ENCODE assay signal across 21 mouse cellular contexts in genomic region chr14:45837039-45837438, GRCm38 (mm10).
DNase-seq lines count a peak whose midpoint lies in the region; ATAC-seq and TF ChIP-seq lines count a peak whose summit lies in the region.
"Had no signal": no experiment of that assay in that cellular context is flagged by ENCODE, and none has a peak within 500 bp of the region (broad histone marks: within the 10 kb centered on the region; RNA-seq: fewer than 3 reads in every experiment).

No protein-coding gene starts in this region.

- H3K27me3 ChIP-seq in forebrain, postnatal 0 days (ENCODE audit: insufficient read depth, low read length): no peaks in the 10 kb centered on the region
- no peaks in the 10 kb centered on the region for H3K27me3 ChIP-seq in forebrain, embryonic 15.5 days
- H3K27me3 ChIP-seq in stomach, postnatal 0 days (ENCODE audit: control insufficient read depth, insufficient read depth, low read length): no peaks in the 10 kb centered on the region
- H3K27me3 ChIP-seq: hindbrain, embryonic 15.5 days; intestine, embryonic 15.5 days had no signal

- peak; percentile 25; the same call in 1 of the 2 replicates for ATAC-seq in forebrain, postnatal 0 days
- no peak for ATAC-seq in forebrain, embryonic 15.5 days (replicated peaks)
- no peak for ATAC-seq in stomach, postnatal 0 days (ENCODE audit: low FRiP score, low TSS enrichment)
- ATAC-seq: CD4-positive, CD25-positive, alpha-beta regulatory T cell, adult 4 months; intestine, embryonic 15.5 days had no signal

- no peaks in the 10 kb centered on the region for H3K9me3 ChIP-seq in forebrain, postnatal 0 days (ENCODE audit: low read length)
- H3K9me3 ChIP-seq in forebrain, embryonic 15.5 days: no peaks in the 10 kb centered on the region
- H3K9me3 ChIP-seq in stomach, postnatal 0 days (ENCODE audit: control insufficient read depth, low read length): no peaks in the 10 kb centered on the region
- H3K9me3 ChIP-seq: G1E; hindbrain, embryonic 15.5 days; intestine, embryonic 15.5 days had no signal

- TF ChIP-seq CTCF in forebrain, postnatal 0 days (IDR thresholded peaks at IDR 0.05; ENCODE audit: low read depth): no peak
- TF ChIP-seq CTCF in stomach, postnatal 0 days (IDR thresholded peaks at IDR 0.05; ENCODE audit: low read depth): no peak

- intact Hi-C loops in heart, postnatal 10 days (cut with DNase I): no loop called here

- H3K4me2 ChIP-seq in forebrain, postnatal 0 days (ENCODE audit: low read depth): no peak overlapping the region
- H3K4me2 ChIP-seq in forebrain, embryonic 15.5 days (replicated peaks): no peak overlapping the region
- no peak overlapping the region for H3K4me2 ChIP-seq in stomach, postnatal 0 days (replicated peaks; ENCODE audit: low read depth)
- H3K4me2 ChIP-seq: hindbrain, embryonic 15.5 days; intestine, embryonic 15.5 days had no signal

- H3K9ac ChIP-seq in forebrain, postnatal 0 days: no peak overlapping the region
- no peak overlapping the region for H3K9ac ChIP-seq in forebrain, embryonic 15.5 days (replicated peaks)
- no peak overlapping the region for H3K9ac ChIP-seq in stomach, postnatal 0 days (ENCODE audit: low read length)
- H3K9ac ChIP-seq: hindbrain, embryonic 15.5 days; intestine, embryonic 15.5 days; liver, embryonic 14.5 days had no signal

- H3K4me3 ChIP-seq in forebrain, postnatal 0 days (ENCODE audit: low read depth, low read length): no peak overlapping the region
- H3K4me3 ChIP-seq in forebrain, embryonic 15.5 days: no peak overlapping the region
- H3K4me3 ChIP-seq in stomach, postnatal 0 days (ENCODE audit: low read depth, low read length): no peak overlapping the region
- H3K4me3 ChIP-seq: hindbrain, embryonic 15.5 days; intestine, embryonic 15.5 days had no signal

- H3K36me3 ChIP-seq in forebrain, postnatal 0 days (ENCODE audit: insufficient read depth): no peaks in the 10 kb centered on the region
- no peaks in the 10 kb centered on the region for H3K36me3 ChIP-seq in forebrain, embryonic 15.5 days
- H3K36me3 ChIP-seq in stomach, postnatal 0 days (ENCODE audit: control insufficient read depth, insufficient read depth, low read length): no peaks in the 10 kb centered on the region
- H3K36me3 ChIP-seq: G1E; hindbrain, embryonic 15.5 days; intestine, embryonic 15.5 days had no signal

- peak; percentile 6 for DNase-seq in forebrain, postnatal 0 days
- peak; percentile 10 to 27 for DNase-seq in heart, postnatal 10 days
- no peak for DNase-seq in heart, adult 18-20 months
- peak; percentile 51 to 65 for DNase-seq in lung, adult 18-20 months
- peak; percentile 50 for DNase-seq in lung, postnatal 25 days (ENCODE audit: low spot score)
- no peak for DNase-seq in left cerebral cortex, adult 8-10 months (ENCODE audit: low spot score in 2 of 2)
- DNase-seq in stomach, postnatal 0 days (ENCODE audit: low spot score): no peak
- DNase-seq: cerebellum, adult 2 months; cerebellum, postnatal 36 days; gastrocnemius, postnatal 10 days; kidney, postnatal 4 days; midbrain, embryonic 14.5 days; right cerebral cortex, postnatal 14 days; spleen, adult 18-20 months; thymus, adult 2 months had no signal

- H3K27ac ChIP-seq in forebrain, postnatal 0 days (ENCODE audit: low read depth, low read length): no peak overlapping the region
- no peak overlapping the region for H3K27ac ChIP-seq in forebrain, embryonic 15.5 days (replicated peaks)
- H3K27ac ChIP-seq in stomach, postnatal 0 days (replicated peaks): no peak overlapping the region
- H3K27ac ChIP-seq: hindbrain, embryonic 15.5 days; intestine, embryonic 15.5 days; liver, embryonic 14.5 days had no signal

- no peaks in the 10 kb centered on the region for H3K4me1 ChIP-seq in forebrain, postnatal 0 days (ENCODE audit: insufficient read depth)
- no peaks in the 10 kb centered on the region for H3K4me1 ChIP-seq in forebrain, embryonic 15.5 days
- H3K4me1 ChIP-seq in stomach, postnatal 0 days (replicated peaks; ENCODE audit: control insufficient read depth, insufficient read depth): no peaks in the 10 kb centered on the region
- H3K4me1 ChIP-seq: hindbrain, embryonic 15.5 days; intestine, embryonic 15.5 days had no signal

- TF ChIP-seq EP300 in stomach, postnatal 0 days (optimal IDR thresholded peaks at IDR 0.05): no peak

- 82% methylated on average over 11 of the region's 11 CpGs for WGBS in forebrain, postnatal 0 days
- 85% methylated on average over 11 of the region's 11 CpGs for WGBS in forebrain, embryonic 15.5 days
- 81% methylated on average over 11 of the region's 11 CpGs for WGBS in stomach, postnatal 0 days

Comparison
In these comparisons a context has a peak if more than half of its experiments do, and no peak if none do; other contexts are left out.
1. DNase-seq: peak in forebrain, postnatal 0 days (single experiment), heart, postnatal 10 days (2 of 2), lung, adult 18-20 months (2 of 2) and lung, postnatal 25 days (single experiment); none in heart, adult 18-20 months (0 of 2), left cerebral cortex, adult 8-10 months (0 of 2) and stomach, postnatal 0 days (single experiment).